Mouse (Mus musculus): ENCODE measurements around the gene Tgoln1. TPM values are rescaled to one million over a fixed set of nuclear protein-coding genes. Genes with fewer than 3 reads are reported as not detected.

Tgoln1 gene
- total and polyA plus RNA-seq, 3 experiments = 22.6 to 33.6 (median 23.5) TPM

DNA sequence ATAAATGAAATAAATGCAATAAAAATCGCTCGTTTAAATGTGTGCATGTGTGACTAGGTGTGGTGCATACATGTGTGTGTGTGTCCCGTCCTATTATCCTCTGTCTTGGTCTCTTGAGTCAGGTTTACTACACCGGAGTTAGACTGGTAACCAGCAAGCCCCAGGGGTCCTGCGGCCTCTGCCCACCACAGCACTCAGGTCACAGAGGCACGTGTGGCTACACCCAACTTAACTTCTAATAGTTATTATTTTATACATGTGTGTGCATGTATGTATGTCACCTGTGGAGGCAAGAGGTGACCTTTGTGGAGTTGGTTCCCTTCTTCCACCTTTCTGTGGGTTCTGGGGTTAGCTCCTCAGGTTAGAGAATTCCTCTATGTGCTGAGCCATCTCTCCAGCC, 37.6 kb upstream of the Tgoln1 start:
- Histone ChIP-seq H3K36me3 (replicated peaks in 1 of 2; ENCODE audit: control insufficient read depth in 1 of 2, insufficient read depth in 1 of 2, low read length in 1 of 2) (no peaks in the 10 kb centered on the region), H3K9me3 (replicated peaks; ENCODE audit: low read length) (no peaks in the 10 kb centered on the region), H3K27ac (ENCODE audit: insufficient read depth, low read depth) (no peak overlapping the region), H3K4me2 (ENCODE audit: insufficient read depth, low read depth, poor library complexity, severe bottlenecking) (no peak overlapping the region), H3K4me3 (replicated peaks in 1 of 3; ENCODE audit: low read depth in 2 of 3, low read length in 2 of 3, poor library complexity in 1 of 3) (no peak overlapping the region), H3K79me2 (replicated peaks; ENCODE audit: control insufficient read depth, extremely low read depth, insufficient read depth, poor library complexity, severe bottlenecking) (no peaks in the 10 kb centered on the region), H3K4me1 (ENCODE audit: control insufficient read depth in 1 of 2, insufficient read depth in 2 of 2) (peaks cover 0 to 36% of the 10 kb centered on the region in 2 experiments; a peak in 2 of 4 replicates), H3K27me3 (replicated peaks) (no peaks in the 10 kb centered on the region), H3K9ac (ENCODE audit: insufficient read depth, low read depth) (no peak overlapping the region)
- dilution Hi-C loops (cut with MboI; ENCODE audit: extremely low pct_ligation_motif_present, extremely low pct_unique_long_range_greater_than_20kb, low sequenced_read_pairs) (no loop called here), in situ Hi-C loops (cut with MboI; ENCODE audit: low pct_ligation_motif_present, low pct_unique_long_range_greater_than_20kb, low sequenced_read_pairs) (no loop called here)
- TF ChIP-seq ZC3H11A (IDR thresholded peaks at IDR 0.05; ENCODE audit: low read depth, low read length) (no peak), PAX5 (IDR thresholded peaks at IDR 0.05; ENCODE audit: low read length) (no peak), KAT2A (IDR thresholded peaks at IDR 0.05; ENCODE audit: insufficient replicate concordance, low read length) (no peak), ELF1 (IDR thresholded peaks at IDR 0.05; ENCODE audit: low read depth, low read length) (no peak), USF2 (conservative IDR thresholded peaks at IDR 0.05; ENCODE audit: low read depth, low read length) (no peak), TCF12 (IDR thresholded peaks at IDR 0.05; ENCODE audit: low read depth, low read length) (no peak), MAFK (IDR thresholded peaks at IDR 0.05; ENCODE audit: insufficient replicate concordance, low read length) (no peak), CHD2 (IDR thresholded peaks at IDR 0.05; ENCODE audit: low read length) (no peak), MXI1 (IDR thresholded peaks at IDR 0.05; ENCODE audit: low read depth, low read length) (no peak), JUN (IDR thresholded peaks at IDR 0.05; ENCODE audit: insufficient read depth, low read depth, low read length) (no peak), EP300 (IDR thresholded peaks at IDR 0.05; ENCODE audit: low read length) (no peak), UBTF (IDR thresholded peaks at IDR 0.05; ENCODE audit: low read depth, low read length) (no peak), NRF1 (IDR thresholded peaks at IDR 0.05; ENCODE audit: low read depth, low read length) (no peak), ZNF384 (IDR thresholded peaks at IDR 0.05; ENCODE audit: low read depth, low read length) (no peak), MYC (IDR thresholded peaks at IDR 0.05; ENCODE audit: low read depth, low read length) (no peak)
- DNase-seq (ENCODE audit: extremely low read depth) = no peak

DNA sequence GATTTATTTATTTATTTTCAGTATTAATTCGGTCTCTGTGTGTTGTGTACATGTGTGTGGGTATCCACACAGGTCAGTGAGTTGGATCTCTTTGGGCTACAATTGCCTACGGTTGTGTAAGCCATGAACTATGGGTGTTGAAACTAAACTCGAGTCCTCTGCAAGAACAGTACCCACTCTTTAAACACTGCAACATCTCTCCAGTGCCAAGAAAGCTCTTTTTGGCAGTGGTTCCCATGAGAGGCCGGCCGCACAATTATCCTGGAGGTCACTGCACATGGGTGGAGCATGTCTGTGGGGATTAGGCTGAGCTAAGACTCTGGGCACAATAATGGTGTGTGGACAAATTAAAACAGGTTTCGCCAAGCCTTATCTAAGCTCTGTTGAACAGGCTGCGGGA, 36.6 kb upstream of the Tgoln1 start:
- Histone ChIP-seq H3K36me3 (replicated peaks in 1 of 2; ENCODE audit: control insufficient read depth in 1 of 2, insufficient read depth in 1 of 2, low read length in 1 of 2) (peaks cover 0 to 5% of the 10 kb centered on the region in 2 experiments), H3K9ac (ENCODE audit: insufficient read depth, low read depth) (no peak overlapping the region), H3K9me3 (replicated peaks; ENCODE audit: low read length) (no peaks in the 10 kb centered on the region), H3K4me1 (ENCODE audit: control insufficient read depth in 1 of 2, insufficient read depth in 2 of 2) (peaks cover 0 to 36% of the 10 kb centered on the region in 2 experiments; a peak in 2 of 4 replicates), H3K4me3 (replicated peaks in 1 of 3; ENCODE audit: low read depth in 2 of 3, low read length in 2 of 3, poor library complexity in 1 of 3) (no peak overlapping the region), H3K27ac (ENCODE audit: insufficient read depth, low read depth) (no peak overlapping the region), H3K4me2 (ENCODE audit: insufficient read depth, low read depth, poor library complexity, severe bottlenecking) (no peak overlapping the region), H3K27me3 (replicated peaks) (no peaks in the 10 kb centered on the region), H3K79me2 (replicated peaks; ENCODE audit: control insufficient read depth, extremely low read depth, insufficient read depth, poor library complexity, severe bottlenecking) (no peaks in the 10 kb centered on the region)
- dilution Hi-C loops (cut with MboI; ENCODE audit: extremely low pct_ligation_motif_present, extremely low pct_unique_long_range_greater_than_20kb, low sequenced_read_pairs) = no loop called here
- TF ChIP-seq ZKSCAN1 (IDR thresholded peaks at IDR 0.05; ENCODE audit: borderline replicate concordance, low read depth, low read length) = no peak
- TF ChIP-seq MYC (IDR thresholded peaks at IDR 0.05; ENCODE audit: low read depth, low read length) = no peak
- TF ChIP-seq CHD2 (IDR thresholded peaks at IDR 0.05; ENCODE audit: low read length) = no peak
- no peak for TF ChIP-seq BHLHE40 (IDR thresholded peaks at IDR 0.05; ENCODE audit: low read depth, low read length)
- no peak for TF ChIP-seq POLR2A (IDR thresholded peaks at IDR 0.05; ENCODE audit: low read depth, low read length)
- no peak for TF ChIP-seq MAX (IDR thresholded peaks at IDR 0.05; ENCODE audit: low read length)
- no peak for TF ChIP-seq USF1 (IDR thresholded peaks at IDR 0.05; ENCODE audit: low read depth, low read length)
- no peak for TF ChIP-seq SIN3A (IDR thresholded peaks at IDR 0.05; ENCODE audit: low read length)
- TF ChIP-seq USF2 (conservative IDR thresholded peaks at IDR 0.05; ENCODE audit: low read depth, low read length) = no peak
- TF ChIP-seq ZMIZ1 (IDR thresholded peaks at IDR 0.05; ENCODE audit: low read depth, low read length) = no peak
- TF ChIP-seq TBP (conservative IDR thresholded peaks at IDR 0.05; ENCODE audit: low read depth, low read length) = no peak
- no peak for TF ChIP-seq HCFC1 (IDR thresholded peaks at IDR 0.05; ENCODE audit: low read depth, low read length)
- no peak for TF ChIP-seq NRF1 (IDR thresholded peaks at IDR 0.05; ENCODE audit: low read depth, low read length)
- no peak for TF ChIP-seq E2F4 (IDR thresholded peaks at IDR 0.05; ENCODE audit: insufficient replicate concordance, low read depth, low read length)
- TF ChIP-seq JUND (conservative IDR thresholded peaks at IDR 0.05; ENCODE audit: low read depth, low read length) = no peak
- TF ChIP-seq MEF2A (IDR thresholded peaks at IDR 0.05; ENCODE audit: borderline replicate concordance, low read depth, low read length) = no peak
- TF ChIP-seq UBTF (IDR thresholded peaks at IDR 0.05; ENCODE audit: low read depth, low read length) = no peak
- TF ChIP-seq POLR2AphosphoS2 (IDR thresholded peaks at IDR 0.05; ENCODE audit: low read depth, low read length) = no peak
- TF ChIP-seq JUN (IDR thresholded peaks at IDR 0.05; ENCODE audit: insufficient read depth, low read depth, low read length) = no peak
- in situ Hi-C loops (cut with MboI; ENCODE audit: low pct_ligation_motif_present, low pct_unique_long_range_greater_than_20kb, low sequenced_read_pairs) = no loop called here
- DNase-seq (ENCODE audit: extremely low read depth) = no peak

All from CH12.LX (cell line).